Mouse (Mus musculus): ENCODE measurements around the gene Zfp334. TPM values are rescaled to one million over a fixed set of nuclear protein-coding genes. Genes with fewer than 3 reads are reported as not detected.
A peak's percentile ranks its signal among the peaks of the same experiment; 100 is the strongest.

The Zfp334 gene
- polyA plus RNA-seq, 1 experiment from 2014 or later, result 5.9 TPM

GRCm38 (mm10) chr2:165391561-165391960 is 3.5 kb upstream of the Zfp334 start:
- Histone ChIP-seq H3K27ac (ENCODE audit: low read depth, low read length) (0 out of 2 replicates have a peak overlapping the region, but pooled peaks have one; percentile 21), H3K9ac (ENCODE audit: low read depth, low read length) (no peak overlapping the region), H3K27me3 (replicated peaks; ENCODE audit: control insufficient read depth, insufficient read depth, low read length) (no peaks in the 10 kb centered on the region), H3K4me1 (replicated peaks; ENCODE audit: control insufficient read depth, insufficient read depth, low read length) (peaks cover 4% of the 10 kb centered on the region), H3K9me3 (ENCODE audit: control insufficient read depth, low read length) (no peaks in the 10 kb centered on the region), H3K36me3 (ENCODE audit: control insufficient read depth, insufficient read depth, low read length) (no peaks in the 10 kb centered on the region), H3K4me3 (ENCODE audit: low read depth, low read length) (no peak overlapping the region), H3K4me2 (no peak overlapping the region)
- no peak for DNase-seq (ENCODE audit: low spot score)
- ATAC-seq (replicated peaks; ENCODE audit: low FRiP score), result no peak
- 15% methylated on average over 8 of the region's 8 CpGs for WGBS

- no peak for ATAC-seq (replicated peaks; ENCODE audit: low FRiP score)
- Histone ChIP-seq H3K27me3 (replicated peaks; ENCODE audit: control insufficient read depth, insufficient read depth, low read length) (no peaks in the 10 kb centered on the region), H3K9me3 (ENCODE audit: control insufficient read depth, low read length) (no peaks in the 10 kb centered on the region), H3K4me1 (replicated peaks; ENCODE audit: control insufficient read depth, insufficient read depth, low read length) (peaks cover 5% of the 10 kb centered on the region), H3K4me2 (no peak overlapping the region), H3K27ac (ENCODE audit: low read depth, low read length) (no peak overlapping the region), H3K4me3 (ENCODE audit: low read depth, low read length) (no peak overlapping the region), H3K36me3 (ENCODE audit: control insufficient read depth, insufficient read depth, low read length) (peaks cover 6% of the 10 kb centered on the region), H3K9ac (ENCODE audit: low read depth, low read length) (no peak overlapping the region)
- WGBS, result 66% methylated on average over 6 of the region's 6 CpGs
- DNase-seq (ENCODE audit: low spot score), result no peak
Measured at GRCm38 (mm10) chr2:165389299-165389952, 1.4 kb upstream of the Zfp334 start.

- no peak for ATAC-seq (replicated peaks; ENCODE audit: low FRiP score)
- Histone ChIP-seq H3K4me3 (ENCODE audit: low read depth, low read length) (peak overlapping the region; percentile 62), H3K9ac (ENCODE audit: low read depth, low read length) (peak overlapping the region; percentile 74), H3K27me3 (replicated peaks; ENCODE audit: control insufficient read depth, insufficient read depth, low read length) (no peaks in the 10 kb centered on the region), H3K4me2 (peak overlapping the region; percentile 70), H3K36me3 (ENCODE audit: control insufficient read depth, insufficient read depth, low read length) (peaks cover 23% of the 10 kb centered on the region), H3K9me3 (ENCODE audit: control insufficient read depth, low read length) (no peaks in the 10 kb centered on the region), H3K4me1 (replicated peaks; ENCODE audit: control insufficient read depth, insufficient read depth, low read length) (peaks cover 5% of the 10 kb centered on the region), H3K27ac (ENCODE audit: low read depth, low read length) (no peak overlapping the region)
- 35% methylated on average over 4 of the region's 4 CpGs for WGBS
- no peak for DNase-seq (ENCODE audit: low spot score)
Measured at GRCm38 (mm10) chr2:165387370-165387769, 689 bp downstream of the Zfp334 start.

DNA sequence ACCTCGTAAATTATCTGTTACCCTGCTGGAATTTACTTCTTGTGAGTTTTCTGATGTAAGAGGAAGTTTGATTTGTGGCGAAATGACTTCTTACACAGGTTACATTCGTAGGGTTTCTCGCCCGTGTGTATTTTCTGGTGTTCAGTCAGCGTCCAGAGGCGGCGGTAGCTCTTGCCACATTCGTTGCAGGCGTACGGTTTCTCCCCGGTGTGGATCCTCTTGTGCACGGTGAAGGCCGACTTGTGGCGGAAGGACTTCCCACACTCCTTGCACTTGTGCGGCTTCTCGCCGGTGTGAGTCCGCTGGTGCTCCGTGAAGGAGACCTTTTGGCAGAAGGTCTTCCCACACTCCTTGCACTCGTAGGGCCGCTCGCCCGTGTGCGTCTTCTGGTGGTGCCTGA is 8.0 kb downstream of the Zfp334 start:
- Histone ChIP-seq H3K4me2 (no peak overlapping the region), H3K36me3 (ENCODE audit: control insufficient read depth, insufficient read depth, low read length) (peaks cover 49% of the 10 kb centered on the region)

DNA sequence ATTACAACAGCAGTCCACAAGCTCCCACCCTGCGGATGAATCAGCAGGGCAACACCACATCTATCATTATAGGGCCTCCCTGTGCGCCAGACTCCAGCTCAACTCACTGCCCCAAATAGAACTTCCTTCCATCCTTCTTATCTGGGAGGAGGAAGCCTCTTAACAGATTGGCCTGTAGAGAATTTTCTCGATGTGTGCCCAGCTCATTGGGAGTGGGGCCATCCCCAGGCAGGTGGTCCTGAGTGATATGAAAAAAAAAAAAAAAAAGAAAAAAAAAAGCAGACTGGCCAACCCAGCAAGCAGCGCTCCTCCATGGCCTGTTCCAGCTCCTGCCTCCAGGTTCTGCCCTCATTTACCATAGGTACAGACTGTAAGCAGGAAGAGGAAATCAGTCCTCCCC is 12.1 kb downstream of the Zfp334 start:
- 24% methylated on average over 4 of the region's 4 CpGs for WGBS
- Histone ChIP-seq H3K27ac (ENCODE audit: low read depth, low read length) (no peak overlapping the region), H3K36me3 (ENCODE audit: control insufficient read depth, insufficient read depth, low read length) (peaks cover 17% of the 10 kb centered on the region), H3K9ac (ENCODE audit: low read depth, low read length) (no peak overlapping the region), H3K4me2 (no peak overlapping the region), H3K4me1 (replicated peaks; ENCODE audit: control insufficient read depth, insufficient read depth, low read length) (no peaks in the 10 kb centered on the region; the same call in 1 of the 2 replicates), H3K27me3 (replicated peaks; ENCODE audit: control insufficient read depth, insufficient read depth, low read length) (no peaks in the 10 kb centered on the region), H3K9me3 (ENCODE audit: control insufficient read depth, low read length) (peaks cover 4% of the 10 kb centered on the region; the same call in 1 of the 2 replicates), H3K4me3 (ENCODE audit: low read depth, low read length) (no peak overlapping the region)
- DNase-seq (ENCODE audit: low spot score), result no peak
- no peak for ATAC-seq (replicated peaks; ENCODE audit: low FRiP score)

More for the DNA sequence above, 8.0 kb downstream of the Zfp334 start:
- ATAC-seq (replicated peaks; ENCODE audit: low FRiP score) (no peak), DNase-seq (ENCODE audit: low spot score) (no peak)
- no peak overlapping the region for H3K4me3 ChIP-seq (ENCODE audit: low read depth, low read length)
- no peaks in the 10 kb centered on the region; the same call in 1 of the 2 replicates for H3K4me1 ChIP-seq (replicated peaks; ENCODE audit: control insufficient read depth, insufficient read depth, low read length)
- no peak overlapping the region for H3K9ac ChIP-seq (ENCODE audit: low read depth, low read length)
- no peak overlapping the region for H3K27ac ChIP-seq (ENCODE audit: low read depth, low read length)
- H3K27me3 ChIP-seq (replicated peaks; ENCODE audit: control insufficient read depth, insufficient read depth, low read length), result no peaks in the 10 kb centered on the region
- WGBS, result 96% methylated on average over 25 of the region's 25 CpGs
- H3K9me3 ChIP-seq (ENCODE audit: control insufficient read depth, low read length), result peaks cover 5% of the 10 kb centered on the region; the same call in 1 of the 2 replicates

GRCm38 (mm10) chr2:165375478-165375877 is 12.6 kb downstream of the Zfp334 start:
- DNase-seq (ENCODE audit: low spot score), result no peak
- H3K4me2 ChIP-seq, result no peak overlapping the region
- no peak overlapping the region for H3K9ac ChIP-seq (ENCODE audit: low read depth, low read length)
- H3K27ac ChIP-seq (ENCODE audit: low read depth, low read length), result no peak overlapping the region
- no peaks in the 10 kb centered on the region for H3K27me3 ChIP-seq (replicated peaks; ENCODE audit: control insufficient read depth, insufficient read depth, low read length)
- 0 out of 2 replicates have a peak, but pooled peaks cover 1% of the 10 kb centered on the region for H3K9me3 ChIP-seq (ENCODE audit: control insufficient read depth, low read length)
- no peak overlapping the region for H3K4me3 ChIP-seq (ENCODE audit: low read depth, low read length)
- no peaks in the 10 kb centered on the region; the same call in 1 of the 2 replicates for H3K4me1 ChIP-seq (replicated peaks; ENCODE audit: control insufficient read depth, insufficient read depth, low read length)
- ATAC-seq (replicated peaks; ENCODE audit: low FRiP score), result no peak
- H3K36me3 ChIP-seq (ENCODE audit: control insufficient read depth, insufficient read depth, low read length), result peaks cover 12% of the 10 kb centered on the region
- WGBS, result 76% methylated on average over 5 of the region's 5 CpGs

DNA sequence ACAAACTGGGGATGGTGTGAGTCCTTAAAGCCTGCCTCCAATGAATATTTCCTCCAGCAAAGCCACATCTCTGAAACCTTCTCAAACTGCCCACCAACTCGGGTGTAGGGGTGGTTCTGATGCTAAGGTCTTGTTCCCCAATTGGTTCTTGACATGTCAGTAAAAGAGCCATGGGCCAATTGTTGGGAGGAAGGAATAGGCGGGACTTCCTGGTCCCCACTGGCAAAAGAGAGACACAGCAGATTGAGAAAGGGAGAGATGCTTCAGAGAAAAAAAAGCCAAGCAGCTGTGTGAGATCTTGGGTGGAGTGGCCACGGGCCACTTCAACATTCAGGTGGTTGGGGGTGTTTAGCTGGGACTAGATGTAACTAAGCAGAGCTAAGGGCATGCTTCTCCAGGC is 17.0 kb downstream of the Zfp334 start:
- DNase-seq (ENCODE audit: low spot score), result no peak
- H3K36me3 ChIP-seq (ENCODE audit: control insufficient read depth, insufficient read depth, low read length), result no peaks in the 10 kb centered on the region
- H3K27ac ChIP-seq (ENCODE audit: low read depth, low read length), result no peak overlapping the region
- H3K4me2 ChIP-seq, result no peak overlapping the region
- H3K27me3 ChIP-seq (replicated peaks; ENCODE audit: control insufficient read depth, insufficient read depth, low read length), result peaks cover 11% of the 10 kb centered on the region
- no peak overlapping the region for H3K4me3 ChIP-seq (ENCODE audit: low read depth, low read length)
- no peak overlapping the region for H3K9ac ChIP-seq (ENCODE audit: low read depth, low read length)
- 16% methylated on average over 3 of the region's 3 CpGs for WGBS
- H3K9me3 ChIP-seq (ENCODE audit: control insufficient read depth, low read length), result no peaks in the 10 kb centered on the region
- no peak for ATAC-seq (replicated peaks; ENCODE audit: low FRiP score)
- peaks cover 9% of the 10 kb centered on the region for H3K4me1 ChIP-seq (replicated peaks; ENCODE audit: control insufficient read depth, insufficient read depth, low read length)

DNA sequence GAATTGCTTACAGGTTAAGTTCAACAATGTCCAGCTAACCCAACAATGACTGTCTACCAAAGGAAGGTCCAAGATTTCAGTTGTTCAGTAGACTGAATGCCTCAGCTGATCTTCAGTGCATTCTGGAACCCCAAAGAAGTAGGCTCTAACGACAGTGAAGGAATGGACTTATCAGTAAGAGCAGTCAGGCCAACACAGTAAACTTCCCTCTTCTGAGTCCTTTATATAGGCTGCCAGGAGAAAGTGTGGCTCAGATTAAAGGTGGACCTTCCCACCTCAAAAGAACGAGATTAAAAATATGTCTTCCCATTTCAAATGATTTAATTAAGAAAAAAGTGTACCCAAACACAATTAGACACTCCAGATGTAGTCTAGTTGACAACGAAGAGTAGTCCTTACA is 17.7 kb downstream of the Zfp334 start:
- Histone ChIP-seq H3K4me3 (ENCODE audit: low read depth, low read length) (no peak overlapping the region), H3K36me3 (ENCODE audit: control insufficient read depth, insufficient read depth, low read length) (no peaks in the 10 kb centered on the region), H3K4me1 (replicated peaks; ENCODE audit: control insufficient read depth, insufficient read depth, low read length) (peaks cover 9% of the 10 kb centered on the region), H3K4me2 (no peak overlapping the region), H3K9me3 (ENCODE audit: control insufficient read depth, low read length) (no peaks in the 10 kb centered on the region), H3K27me3 (replicated peaks; ENCODE audit: control insufficient read depth, insufficient read depth, low read length) (peaks cover 11% of the 10 kb centered on the region), H3K27ac (ENCODE audit: low read depth, low read length) (no peak overlapping the region), H3K9ac (ENCODE audit: low read depth, low read length) (no peak overlapping the region)
- no peak for DNase-seq (ENCODE audit: low spot score)
- no peak for ATAC-seq (replicated peaks; ENCODE audit: low FRiP score)
- 47% methylated on average over 3 of the region's 3 CpGs for WGBS

DNA sequence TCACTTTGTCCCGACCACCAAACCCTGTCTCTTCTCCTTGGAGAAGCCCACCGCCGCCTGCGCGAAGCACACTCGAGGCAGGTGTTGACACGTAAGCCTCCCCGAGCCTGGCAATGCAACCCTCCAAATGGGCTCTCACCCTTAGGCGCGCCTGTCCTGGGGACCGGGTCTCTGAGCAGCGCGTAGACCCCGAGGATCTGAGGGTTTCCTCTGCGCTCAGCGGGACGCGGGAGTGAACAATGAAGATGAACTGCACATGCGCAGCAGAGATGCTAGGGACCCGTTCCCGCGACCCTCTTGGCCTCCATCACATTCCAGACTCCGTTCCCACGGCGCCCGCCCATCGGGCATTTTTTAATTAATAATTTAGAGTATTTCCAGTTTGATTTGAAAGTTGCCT is 19.6 kb downstream of the Zfp334 start, which contains the start of gene Zfp663:
Gene Zfp663, minus strand, starts transcription at position 234 of the 400 bp plus-strand sequence.
- Histone ChIP-seq H3K27ac (ENCODE audit: low read depth, low read length) (no peak within 1 kb of the TSS), H3K4me3 (ENCODE audit: low read depth, low read length) (peak within 1 kb of the TSS; percentile 22; the same call in 1 of the 2 replicates), H3K36me3 (ENCODE audit: control insufficient read depth, insufficient read depth, low read length) (no peaks in the 10 kb centered on the region), H3K27me3 (replicated peaks; ENCODE audit: control insufficient read depth, insufficient read depth, low read length) (peaks cover 14% of the 10 kb centered on the region), H3K4me1 (replicated peaks; ENCODE audit: control insufficient read depth, insufficient read depth, low read length) (peaks cover 9% of the 10 kb centered on the region), H3K9ac (ENCODE audit: low read depth, low read length) (no peak within 1 kb of the TSS), H3K4me2 (peak within 1 kb of the TSS; percentile 52), H3K9me3 (ENCODE audit: control insufficient read depth, low read length) (no peaks in the 10 kb centered on the region)
- 4% methylated on average over 27 of the region's 27 CpGs for WGBS
- ATAC-seq (replicated peaks; ENCODE audit: low FRiP score) (no peak), DNase-seq (ENCODE audit: low spot score) (no peak)
